Mouse (Mus musculus) ES-E14 (cell line): ENCODE data around the gene Ino80.

Experiments used
- CHD2 ChIP-seq: IDR thresholded peaks from 2 replicates; pipeline ENCODE4 v1.6.1; 2014; ENCODE audit warnings: mild to moderate bottlenecking, low read depth, low read length, inconsistent platforms
- HCFC1 ChIP-seq: IDR thresholded peaks from 2 replicates; pipeline ENCODE4 v1.6.1; 2012; ENCODE audit warnings: low read length, inconsistent platforms, borderline replicate concordance; ENCODE audit not compliant: insufficient read depth
- MAFK ChIP-seq: IDR thresholded peaks from 2 replicates; pipeline ENCODE4 v1.6.1; 2014; ENCODE audit warnings: mild to moderate bottlenecking, low read depth, low read length, inconsistent platforms; ENCODE audit not compliant: insufficient read depth
- ZC3H11A ChIP-seq: IDR thresholded peaks from 2 replicates; pipeline ENCODE4 v1.6.1; 2012; ENCODE audit warnings: low read depth, mild to moderate bottlenecking, inconsistent platforms, low read length, borderline replicate concordance
- ZNF384 ChIP-seq: IDR thresholded peaks from 2 replicates; pipeline ENCODE4 v1.6.1; 2012; ENCODE audit warnings: low read depth, low read length, inconsistent platforms

DNA sequence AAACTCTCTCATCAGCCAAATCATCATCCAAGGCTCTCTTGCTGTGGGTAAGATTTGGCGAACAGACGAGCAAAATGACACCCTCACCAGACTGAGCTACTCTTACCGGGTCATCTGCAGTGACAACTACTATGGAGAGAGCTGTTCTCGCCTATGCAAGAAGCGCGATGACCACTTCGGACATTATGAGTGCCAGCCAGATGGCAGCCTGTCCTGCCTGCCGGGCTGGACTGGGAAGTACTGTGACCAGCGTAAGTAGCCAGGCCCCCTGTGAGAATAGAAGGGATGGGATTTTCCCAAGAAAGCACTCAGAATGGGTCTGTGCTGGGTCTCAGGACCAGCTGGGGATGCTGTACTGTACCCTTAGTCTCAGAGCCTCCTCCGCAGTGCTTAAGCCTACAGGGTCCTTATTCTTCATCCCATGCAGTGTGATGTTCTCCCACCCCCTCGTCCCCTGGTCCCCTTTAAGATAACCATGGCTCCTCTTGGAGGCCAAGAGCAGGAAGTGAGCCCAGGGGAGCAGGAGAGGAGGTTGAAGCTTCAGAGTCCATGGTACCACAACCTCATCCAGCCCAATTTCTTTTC, 149.5 kb downstream of the Ino80 start:
- TF ChIP-seq CHD2 (no peak), HCFC1 (no peak), MAFK (no peak), ZC3H11A (no peak), ZNF384 (no peak)
